Mouse (Mus musculus): ENCODE measurements around the gene Pik3r2. TPM values are rescaled to one million over a fixed set of nuclear protein-coding genes. Genes with fewer than 3 reads are reported as not detected.

The Pik3r2 gene
- polyA plus RNA-seq, 1 experiment from 2014 or later, result 13.9 TPM

GRCm38 (mm10) chr8:70786291-70787050 lies 10.0 kb upstream of the Pik3r2 start:
- no peak overlapping the region for H3K4me2 ChIP-seq (ENCODE audit: low read depth, low read length)
- no peak overlapping the region for H3K9ac ChIP-seq (ENCODE audit: low read depth, low read length)
- peaks cover 35% of the 10 kb centered on the region for H3K36me3 ChIP-seq (ENCODE audit: control insufficient read depth, insufficient read depth)
- no peak overlapping the region for H3K27ac ChIP-seq (ENCODE audit: low read length)
- H3K4me1 ChIP-seq (ENCODE audit: control insufficient read depth, low read depth, low read length), result peaks cover 28% of the 10 kb centered on the region
- no peak overlapping the region for H3K4me3 ChIP-seq (ENCODE audit: low read depth, low read length)
- H3K9me3 ChIP-seq (replicated peaks; ENCODE audit: control insufficient read depth, low read length), result no peaks in the 10 kb centered on the region
- ATAC-seq (ENCODE audit: low read depth), result no peak
- no peaks in the 10 kb centered on the region for H3K27me3 ChIP-seq (ENCODE audit: control insufficient read depth, insufficient read depth, low read depth, low read length)
- WGBS (ENCODE audit: insufficient replicate concordance), result 85% methylated on average over 25 of the region's 25 CpGs

GRCm38 (mm10) chr8:70780093-70780492 lies 3.6 kb upstream of the Pik3r2 start:
- Histone ChIP-seq H3K4me1 (ENCODE audit: control insufficient read depth, low read depth, low read length) (peaks cover 26% of the 10 kb centered on the region), H3K36me3 (ENCODE audit: control insufficient read depth, insufficient read depth) (peaks cover 26% of the 10 kb centered on the region), H3K4me3 (ENCODE audit: low read depth, low read length) (no peak overlapping the region), H3K9me3 (replicated peaks; ENCODE audit: control insufficient read depth, low read length) (no peaks in the 10 kb centered on the region), H3K4me2 (ENCODE audit: low read depth, low read length) (no peak overlapping the region), H3K27ac (ENCODE audit: low read length) (no peak overlapping the region), H3K27me3 (ENCODE audit: control insufficient read depth, insufficient read depth, low read depth, low read length) (no peaks in the 10 kb centered on the region), H3K9ac (ENCODE audit: low read depth, low read length) (no peak overlapping the region)
- no peak for ATAC-seq (ENCODE audit: low read depth)
- WGBS (ENCODE audit: insufficient replicate concordance), result 58% methylated on average over 11 of the region's 11 CpGs

- Histone ChIP-seq H3K9me3 (replicated peaks; ENCODE audit: control insufficient read depth, low read length) (no peaks in the 10 kb centered on the region), H3K4me1 (ENCODE audit: control insufficient read depth, low read depth, low read length) (peaks cover 42% of the 10 kb centered on the region), H3K4me3 (ENCODE audit: low read depth, low read length) (peak overlapping the region; percentile 73), H3K27me3 (ENCODE audit: control insufficient read depth, insufficient read depth, low read depth, low read length) (no peaks in the 10 kb centered on the region), H3K9ac (ENCODE audit: low read depth, low read length) (peak overlapping the region; percentile 91), H3K4me2 (ENCODE audit: low read depth, low read length) (peak overlapping the region; percentile 97), H3K36me3 (ENCODE audit: control insufficient read depth, insufficient read depth) (peaks cover 16% of the 10 kb centered on the region), H3K27ac (ENCODE audit: low read length) (peak overlapping the region; percentile 98)
- 2% methylated on average over 34 of the region's 34 CpGs for WGBS (ENCODE audit: insufficient replicate concordance)
- ATAC-seq (ENCODE audit: low read depth), result no peak
Measured at GRCm38 (mm10) chr8:70775851-70776495, 540 bp downstream of the Pik3r2 start.

DNA sequence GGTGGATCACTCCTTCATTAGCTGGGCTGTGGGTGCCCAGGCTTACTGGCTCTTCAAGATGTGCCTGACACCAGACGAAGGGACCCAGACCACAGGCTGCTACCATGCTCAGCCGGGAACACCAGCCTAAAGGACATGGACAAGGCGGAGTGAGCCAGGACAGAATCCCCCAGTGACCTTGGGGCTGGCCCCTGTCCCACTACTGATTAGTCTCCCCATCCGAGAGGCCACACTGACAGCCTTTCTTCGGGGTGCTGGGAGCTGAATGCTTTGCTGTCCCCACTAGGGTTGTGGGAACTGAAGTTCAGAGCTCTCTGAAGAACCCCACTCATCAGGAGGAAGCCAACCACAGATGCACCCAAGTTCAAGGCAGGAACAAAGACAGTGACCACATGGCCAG lies 1.3 kb downstream of the Pik3r2 start:
- H3K4me2 ChIP-seq (ENCODE audit: low read depth, low read length), result no peak overlapping the region
- no peaks in the 10 kb centered on the region for H3K9me3 ChIP-seq (replicated peaks; ENCODE audit: control insufficient read depth, low read length)
- no peak overlapping the region for H3K27ac ChIP-seq (ENCODE audit: low read length)
- H3K27me3 ChIP-seq (ENCODE audit: control insufficient read depth, insufficient read depth, low read depth, low read length), result no peaks in the 10 kb centered on the region
- no peak for ATAC-seq (ENCODE audit: low read depth)
- no peak overlapping the region for H3K9ac ChIP-seq (ENCODE audit: low read depth, low read length)
- 73% methylated on average over 5 of the region's 5 CpGs for WGBS (ENCODE audit: insufficient replicate concordance)
- peaks cover 47% of the 10 kb centered on the region for H3K4me1 ChIP-seq (ENCODE audit: control insufficient read depth, low read depth, low read length)
- H3K36me3 ChIP-seq (ENCODE audit: control insufficient read depth, insufficient read depth), result peaks cover 10% of the 10 kb centered on the region
- no peak overlapping the region for H3K4me3 ChIP-seq (ENCODE audit: low read depth, low read length)

- Histone ChIP-seq H3K4me2 (ENCODE audit: low read depth, low read length) (no peak overlapping the region), H3K9me3 (replicated peaks; ENCODE audit: control insufficient read depth, low read length) (no peaks in the 10 kb centered on the region), H3K9ac (ENCODE audit: low read depth, low read length) (no peak overlapping the region), H3K4me3 (ENCODE audit: low read depth, low read length) (no peak overlapping the region), H3K4me1 (ENCODE audit: control insufficient read depth, low read depth, low read length) (peaks cover 50% of the 10 kb centered on the region), H3K27me3 (ENCODE audit: control insufficient read depth, insufficient read depth, low read depth, low read length) (no peaks in the 10 kb centered on the region), H3K27ac (ENCODE audit: low read length) (no peak overlapping the region), H3K36me3 (ENCODE audit: control insufficient read depth, insufficient read depth) (peaks cover 7% of the 10 kb centered on the region; the same call in 1 of the 2 replicates)
- no peak for ATAC-seq (ENCODE audit: low read depth)
- 87% methylated on average over 18 of the region's 18 CpGs for WGBS (ENCODE audit: insufficient replicate concordance)
Measured at GRCm38 (mm10) chr8:70774740-70775139, 1.8 kb downstream of the Pik3r2 start.

DNA sequence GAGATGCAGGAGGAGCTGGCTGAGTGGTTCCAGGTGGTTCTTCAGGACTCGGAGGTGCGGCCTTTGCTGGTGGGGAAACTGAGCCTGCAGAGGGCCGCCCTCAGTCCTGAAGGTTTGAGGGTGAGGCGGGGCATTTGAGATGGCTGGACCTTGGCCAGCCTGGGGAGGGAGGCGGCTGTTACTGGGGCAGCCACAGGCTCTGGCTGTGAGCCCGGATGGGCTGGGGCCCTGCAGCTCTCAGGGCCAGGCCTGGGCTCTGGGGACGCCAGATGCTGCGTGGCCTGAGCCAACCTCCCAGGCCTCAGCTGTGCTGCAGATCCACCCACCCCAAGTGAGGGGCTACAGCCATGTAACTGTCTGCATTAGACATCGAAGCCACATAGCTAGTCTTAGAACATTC lies 2.7 kb downstream of the Pik3r2 start:
- no peak overlapping the region for H3K27ac ChIP-seq (ENCODE audit: low read length)
- no peaks in the 10 kb centered on the region for H3K9me3 ChIP-seq (replicated peaks; ENCODE audit: control insufficient read depth, low read length)
- H3K27me3 ChIP-seq (ENCODE audit: control insufficient read depth, insufficient read depth, low read depth, low read length), result no peaks in the 10 kb centered on the region
- peaks cover 5% of the 10 kb centered on the region; the same call in 1 of the 2 replicates for H3K36me3 ChIP-seq (ENCODE audit: control insufficient read depth, insufficient read depth)
- H3K4me3 ChIP-seq (ENCODE audit: low read depth, low read length), result no peak overlapping the region
- peaks cover 59% of the 10 kb centered on the region for H3K4me1 ChIP-seq (ENCODE audit: control insufficient read depth, low read depth, low read length)
- WGBS (ENCODE audit: insufficient replicate concordance), result 55% methylated on average over 9 of the region's 9 CpGs
- no peak overlapping the region; the same call in 1 of the 2 replicates for H3K9ac ChIP-seq (ENCODE audit: low read depth, low read length)
- 0 out of 2 replicates have a peak, but pooled peaks have one; percentile 4 for ATAC-seq (ENCODE audit: low read depth)
- no peak overlapping the region for H3K4me2 ChIP-seq (ENCODE audit: low read depth, low read length)

DNA sequence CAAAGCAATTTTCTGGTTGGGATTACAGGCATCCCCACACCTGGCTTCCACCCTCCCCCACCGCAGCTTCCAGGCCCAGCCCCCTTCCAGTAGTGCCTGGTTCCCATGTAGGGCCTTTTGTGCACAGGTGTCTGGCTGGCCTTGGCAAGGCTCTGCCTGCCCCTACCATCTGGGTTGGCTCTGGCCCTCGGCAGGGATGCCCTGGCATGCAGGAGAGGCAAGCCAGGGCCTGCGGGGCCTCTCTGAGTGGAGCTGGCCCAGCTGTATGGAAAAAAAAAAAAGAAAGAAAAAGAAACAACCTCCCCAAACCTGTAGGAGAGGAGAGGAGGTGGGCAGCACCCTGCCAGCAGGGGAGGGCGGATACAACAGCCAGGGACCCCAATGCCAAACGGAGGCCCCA lies 3.1 kb downstream of the Pik3r2 start:
- WGBS (ENCODE audit: insufficient replicate concordance), result 83% methylated on average over 5 of the region's 5 CpGs
- H3K36me3 ChIP-seq (ENCODE audit: control insufficient read depth, insufficient read depth), result peaks cover 7% of the 10 kb centered on the region; the same call in 1 of the 2 replicates
- ATAC-seq (ENCODE audit: low read depth), result no peak
- peaks cover 57% of the 10 kb centered on the region for H3K4me1 ChIP-seq (ENCODE audit: control insufficient read depth, low read depth, low read length)
- H3K9me3 ChIP-seq (replicated peaks; ENCODE audit: control insufficient read depth, low read length), result no peaks in the 10 kb centered on the region
- H3K27me3 ChIP-seq (ENCODE audit: control insufficient read depth, insufficient read depth, low read depth, low read length), result no peaks in the 10 kb centered on the region
- no peak overlapping the region for H3K4me3 ChIP-seq (ENCODE audit: low read depth, low read length)
- H3K27ac ChIP-seq (ENCODE audit: low read length), result no peak overlapping the region
- no peak overlapping the region; the same call in 1 of the 2 replicates for H3K9ac ChIP-seq (ENCODE audit: low read depth, low read length)
- no peak overlapping the region for H3K4me2 ChIP-seq (ENCODE audit: low read depth, low read length)

GRCm38 (mm10) chr8:70772890-70773289 lies 3.6 kb downstream of the Pik3r2 start:
- H3K4me1 ChIP-seq (ENCODE audit: control insufficient read depth, low read depth, low read length), result peaks cover 52% of the 10 kb centered on the region
- no peak overlapping the region for H3K27ac ChIP-seq (ENCODE audit: low read length)
- H3K36me3 ChIP-seq (ENCODE audit: control insufficient read depth, insufficient read depth), result peaks cover 8% of the 10 kb centered on the region; the same call in 1 of the 2 replicates

DNA sequence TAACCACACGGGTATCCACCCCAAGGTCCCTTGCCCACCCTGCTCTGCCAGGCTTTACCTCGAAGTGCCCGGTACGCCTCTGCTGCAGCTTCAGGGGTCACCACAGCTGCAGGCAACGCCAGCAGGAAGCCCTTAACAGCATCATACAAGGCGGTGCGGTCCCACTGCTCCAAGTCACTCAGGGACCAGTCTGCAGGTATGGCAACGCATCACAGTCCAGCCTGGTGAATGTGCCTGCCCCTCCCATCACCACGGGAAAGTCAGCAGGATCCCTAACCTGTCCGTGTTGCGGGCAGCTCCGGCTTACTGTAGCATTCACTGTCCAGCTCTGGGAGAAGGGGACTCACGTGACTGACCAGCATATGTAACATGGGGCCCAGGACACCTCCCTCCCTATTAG lies 4.4 kb downstream of the Pik3r2 start:
- peaks cover 8% of the 10 kb centered on the region; the same call in 1 of the 2 replicates for H3K36me3 ChIP-seq (ENCODE audit: control insufficient read depth, insufficient read depth)
- WGBS (ENCODE audit: insufficient replicate concordance), result 84% methylated on average over 13 of the region's 13 CpGs

More at GRCm38 (mm10) chr8:70772890-70773289, 3.6 kb downstream of the Pik3r2 start:
- Histone ChIP-seq H3K4me3 (ENCODE audit: low read depth, low read length) (no peak overlapping the region), H3K4me2 (ENCODE audit: low read depth, low read length) (no peak overlapping the region), H3K9me3 (replicated peaks; ENCODE audit: control insufficient read depth, low read length) (no peaks in the 10 kb centered on the region), H3K9ac (ENCODE audit: low read depth, low read length) (no peak overlapping the region), H3K27me3 (ENCODE audit: control insufficient read depth, insufficient read depth, low read depth, low read length) (no peaks in the 10 kb centered on the region)
- ATAC-seq (ENCODE audit: low read depth), result no peak
- WGBS (ENCODE audit: insufficient replicate concordance), result 77% methylated on average over 9 of the region's 9 CpGs

More for the DNA sequence above, 4.4 kb downstream of the Pik3r2 start:
- ATAC-seq (ENCODE audit: low read depth), result no peak
- peaks cover 50% of the 10 kb centered on the region for H3K4me1 ChIP-seq (ENCODE audit: control insufficient read depth, low read depth, low read length)
- H3K27ac ChIP-seq (ENCODE audit: low read length), result no peak overlapping the region
- H3K4me3 ChIP-seq (ENCODE audit: low read depth, low read length), result no peak overlapping the region
- H3K27me3 ChIP-seq (ENCODE audit: control insufficient read depth, insufficient read depth, low read depth, low read length), result no peaks in the 10 kb centered on the region
- no peak overlapping the region for H3K4me2 ChIP-seq (ENCODE audit: low read depth, low read length)
- H3K9me3 ChIP-seq (replicated peaks; ENCODE audit: control insufficient read depth, low read length), result no peaks in the 10 kb centered on the region
- no peak overlapping the region for H3K9ac ChIP-seq (ENCODE audit: low read depth, low read length)

Data from liver, embryonic 16.5 days (tissue).